10 mouse cellular contexts compared by ENCODE assay signal in genomic region chr12:11391244-11391949, GRCm38 (mm10). TPM values are rescaled to one million over a fixed set of nuclear protein-coding genes. Genes with fewer than 3 reads are reported as not detected.
A peak's percentile ranks its signal among the peaks of the same experiment; 100 is the strongest.
DNase-seq lines count a peak whose midpoint lies in the region; ATAC-seq and TF ChIP-seq lines count a peak whose summit lies in the region.
"Had no signal": no experiment of that assay in that cellular context is flagged by ENCODE, and none has a peak within 500 bp of the region (broad histone marks: within the 10 kb centered on the region; RNA-seq: fewer than 3 reads in every experiment).

No protein-coding gene starts in this region.

- H3K9me3 ChIP-seq in forebrain, embryonic 16.5 days (ENCODE audit: control insufficient read depth, low read length), result no peaks in the 10 kb centered on the region
- no peaks in the 10 kb centered on the region for H3K9me3 ChIP-seq in forebrain, embryonic 15.5 days
- H3K9me3 ChIP-seq in liver, postnatal 0 days (ENCODE audit: low read length), result no peaks in the 10 kb centered on the region

- H3K27ac ChIP-seq in forebrain, embryonic 16.5 days (ENCODE audit: low read length), result no peak overlapping the region
- H3K27ac ChIP-seq in forebrain, embryonic 15.5 days (replicated peaks), result no peak overlapping the region
- no peak overlapping the region for H3K27ac ChIP-seq in liver, postnatal 0 days (ENCODE audit: low read depth)

- no peak for TF ChIP-seq CTCF in liver, postnatal 0 days (IDR thresholded peaks at IDR 0.05; ENCODE audit: low read depth)

- DNase-seq in urinary bladder, postnatal 4 days (ENCODE audit: low spot score in 2 of 2), result peak; percentile 47 to 60
- no peak for DNase-seq in urinary bladder, adult 18-20 months (ENCODE audit: low spot score in 2 of 2)
- peak; percentile 77 for DNase-seq in heart, postnatal 4 days
- peak; percentile 13 for DNase-seq in liver, postnatal 0 days
- DNase-seq in thymus, postnatal 0 days (ENCODE audit: low spot score), result no peak
- DNase-seq in left cerebral cortex, adult 9 months (ENCODE audit: low spot score in 2 of 2), result no peak

- no peak overlapping the region for H3K4me2 ChIP-seq in forebrain, embryonic 16.5 days (ENCODE audit: low read length)
- H3K4me2 ChIP-seq in forebrain, embryonic 15.5 days (replicated peaks), result no peak overlapping the region
- H3K4me2 ChIP-seq in liver, postnatal 0 days (ENCODE audit: low read depth, low read length), result no peak overlapping the region

- no peaks in the 10 kb centered on the region for H3K27me3 ChIP-seq in forebrain, embryonic 16.5 days (replicated peaks; ENCODE audit: control insufficient read depth, insufficient read depth, low read length)
- H3K27me3 ChIP-seq in forebrain, embryonic 15.5 days, result no peaks in the 10 kb centered on the region
- no peaks in the 10 kb centered on the region for H3K27me3 ChIP-seq in liver, postnatal 0 days (ENCODE audit: insufficient read depth, low read length)
- H3K27me3 ChIP-seq: CH12.LX had no signal

- no peak overlapping the region for H3K9ac ChIP-seq in forebrain, embryonic 16.5 days (replicated peaks; ENCODE audit: low read depth, low read length)
- H3K9ac ChIP-seq in forebrain, embryonic 15.5 days (replicated peaks), result no peak overlapping the region
- H3K9ac ChIP-seq in liver, postnatal 0 days (replicated peaks), result no peak overlapping the region

- ATAC-seq in forebrain, embryonic 16.5 days, result peak; percentile 59
- ATAC-seq in forebrain, embryonic 15.5 days (replicated peaks), result no peak; the same call in 1 of the 2 replicates
- no peak for ATAC-seq in liver, postnatal 0 days

- H3K4me3 ChIP-seq in forebrain, embryonic 16.5 days (replicated peaks; ENCODE audit: low read length), result no peak overlapping the region
- H3K4me3 ChIP-seq in forebrain, embryonic 15.5 days, result no peak overlapping the region
- no peak overlapping the region for H3K4me3 ChIP-seq in liver, postnatal 0 days (ENCODE audit: low read depth, low read length)

- 0 out of 2 replicates have a peak, but pooled peaks cover 4% of the 10 kb centered on the region for H3K4me1 ChIP-seq in forebrain, embryonic 16.5 days (replicated peaks; ENCODE audit: control insufficient read depth, insufficient read depth, low read length)
- H3K4me1 ChIP-seq in forebrain, embryonic 15.5 days, result 0 out of 2 replicates have a peak, but pooled peaks cover 4% of the 10 kb centered on the region
- no peaks in the 10 kb centered on the region for H3K4me1 ChIP-seq in liver, postnatal 0 days (ENCODE audit: insufficient read depth)

- WGBS in forebrain, embryonic 16.5 days, result 31% methylated on average over 7 of the region's 7 CpGs
- WGBS in forebrain, embryonic 15.5 days, result 43% methylated on average over 7 of the region's 7 CpGs
- 66% methylated on average over 7 of the region's 7 CpGs for WGBS in liver, postnatal 0 days (ENCODE audit: insufficient replicate concordance)

- no peaks in the 10 kb centered on the region for H3K36me3 ChIP-seq in forebrain, embryonic 16.5 days (ENCODE audit: control insufficient read depth, insufficient read depth)
- no peaks in the 10 kb centered on the region for H3K36me3 ChIP-seq in forebrain, embryonic 15.5 days
- no peaks in the 10 kb centered on the region for H3K36me3 ChIP-seq in liver, postnatal 0 days (replicated peaks; ENCODE audit: insufficient read depth, low read length)

- no peak for TF ChIP-seq EP300 in liver, postnatal 0 days (IDR thresholded peaks at IDR 0.05; ENCODE audit: low read depth)

RNA-seq across cellular contexts. Expression of gene Vsnl1, which starts 45.0 kb away (rescaled TPM):
- 17.7 and 34.5 TPM in 2 replicates for polyA plus RNA-seq in forebrain, embryonic 16.5 days (2015; fragmentation: Nextera tagmentation; extraction: Ambion mirVana)
- polyA plus RNA-seq in forebrain, embryonic 15.5 days (2015; fragmentation: Nextera tagmentation; extraction: Ambion mirVana), result 13.1 and 16.6 TPM in 2 replicates
- total RNA-seq in heart, postnatal 4 days (2021), result 1 to 10 TPM; 3.6 to 5.0 TPM
- polyA plus RNA-seq in liver, postnatal 0 days (2015; fragmentation: Nextera tagmentation; extraction: Ambion mirVana), result not detected in 2 replicates
- polyA plus RNA-seq in thymus, postnatal 0 days (2015; fragmentation: Nextera tagmentation; extraction: Ambion mirVana), result 0.14 and 0.17 TPM in 2 replicates
- total RNA-seq: CH12.LX had no signal
- polyA plus RNA-seq: spleen, adult 2 months had no signal

Comparison
In these comparisons a context has a peak if more than half of its experiments do, and no peak if none do; other contexts are left out.
1. DNase-seq: peak in urinary bladder, postnatal 4 days (2 of 2), heart, postnatal 4 days (single experiment) and liver, postnatal 0 days (single experiment); none in urinary bladder, adult 18-20 months (0 of 2), thymus, postnatal 0 days (single experiment) and left cerebral cortex, adult 9 months (0 of 2).
2. RNA of gene Vsnl1, which starts 45.0 kb away (polyA plus RNA-seq): 17.7 to 34.5 TPM in forebrain, embryonic 16.5 days and 13.1 to 16.6 TPM in forebrain, embryonic 15.5 days; 0.14 to 0.17 TPM in thymus, postnatal 0 days and not detected in liver, postnatal 0 days; every median in the first group is over 10 times any median in the second.